Mouse (Mus musculus) hindbrain, postnatal 0 days (tissue): ENCODE measurements around the gene Angel2. TPM values are rescaled to one million over a fixed set of nuclear protein-coding genes. Genes with fewer than 3 reads are reported as not detected.

Source experiments
- ATAC-seq: fragments of 200-750 bp; cut with Nextera tagmentation; 2 replicates; pipeline ENCODE4 v1.8.0; 2017; ENCODE audit warnings: mild to moderate bottlenecking, moderate TSS enrichment, moderate library complexity
- DNase-seq: peaks from one replicate; pipeline ENCODE4 v3.0.0-alpha.2; 2015; ENCODE audit warnings: low spot score
- H3K27ac ChIP-seq: fragments of 300-500 bp; sonication (generic); 2 replicates; pipeline ENCODE4 v1.5.1; 2014; ENCODE audit warnings: mild to moderate bottlenecking
- H3K27me3 ChIP-seq: fragments of 300-500 bp; sonication (generic); 2 replicates; pipeline ENCODE4 v1.6.1; 2014; ENCODE audit warnings: low read length, mixed read lengths; ENCODE audit not compliant: insufficient read depth
- H3K36me3 ChIP-seq: fragments of 300-500 bp; sonication (generic); 2 replicates; pipeline ENCODE4 v1.6.1; 2014; ENCODE audit warnings: low read length, mixed read lengths; ENCODE audit not compliant: insufficient read depth
- H3K4me1 ChIP-seq: fragments of 300-500 bp; sonication (generic); 2 replicates; pipeline ENCODE4 v1.6.1; 2014; ENCODE audit warnings: antibody characterized with exemption, low read length, mixed read lengths; ENCODE audit not compliant: insufficient read depth
- H3K4me2 ChIP-seq: fragments of 300-500 bp; sonication (generic); 2 replicates; pipeline ENCODE4 v1.6.1; 2014; ENCODE audit warnings: low read depth, mild to moderate bottlenecking, low read length, moderate library complexity, mixed read lengths
- H3K4me3 ChIP-seq: fragments of 300-500 bp; sonication (generic); 2 replicates; pipeline ENCODE4 v1.5.1; 2014; ENCODE audit warnings: low read length
- H3K9ac ChIP-seq: fragments of 300-500 bp; sonication (generic); replicated peaks from 2 replicates; pipeline ENCODE4 v1.6.1; 2014; ENCODE audit warnings: mild to moderate bottlenecking, low read length, moderate library complexity, mixed read lengths
- H3K9me3 ChIP-seq: fragments of 300-500 bp; sonication (generic); 2 replicates; pipeline ENCODE4 v1.6.1; 2016; ENCODE audit warnings: low read length, mixed read lengths
- CTCF ChIP-seq: IDR thresholded peaks from 2 replicates; pipeline ENCODE4 v1.5.1; 2016; ENCODE audit warnings: antibody characterized with exemption, control low read depth, low read depth
- WGBS: fragments of 180-500 bp; shearing (Covaris S2); extraction: QIAGEN DNeasy Blood & Tissue Kit; methylation state at CpG from one replicate; pipeline ENCODE4 v1.1.7; 2014; 5-methylcytosine and 5-hydroxymethylcytosine counted together
- polyA plus RNA-seq: library from polyadenylated mRNA; unstranded; fragments of >200 nt; fragmentation: Nextera tagmentation; extraction: Ambion mirVana; gene quantifications from 2 replicates; pipeline ENCODE4 v1.2.1, GENCODE M21; 2015
- total RNA-seq: library from RNA; depleted of rRNA; stranded (reverse); fragments of >200 nt; gene quantifications from 2 replicates; pipeline ENCODE4 v1.2.3, GENCODE M21; 2014

Angel2 gene
- total and polyA plus RNA-seq, 2 experiments from 2014 or later, result 28.4 to 39.4 TPM

GRCm38 (mm10) chr1:190978001-190978400 lies 53.1 kb downstream of the Angel2 start:
- Histone ChIP-seq H3K27ac (peak overlapping the region; percentile 89), H3K4me3 (peak overlapping the region; percentile 50), H3K4me2 (peak overlapping the region; percentile 87), H3K36me3 (no peaks in the 10 kb centered on the region), H3K9me3 (no peaks in the 10 kb centered on the region), H3K4me1 (peaks cover 16% of the 10 kb centered on the region; the same call in 1 of the 2 replicates), H3K27me3 (no peaks in the 10 kb centered on the region), H3K9ac (peak overlapping the region; percentile 85)
- TF ChIP-seq CTCF, result peak; percentile 26; the same call in 1 of the 2 replicates
- ATAC-seq (peak; percentile 73), DNase-seq (peak; percentile 86)
- 0% methylated on average over 22 of the region's 22 CpGs for WGBS

- WGBS, result under 1% methylated on average over 46 of the region's 46 CpGs
- peak overlapping the region; percentile 50 for H3K4me3 ChIP-seq
- no peak for TF ChIP-seq CTCF
- peak overlapping the region; percentile 89 for H3K27ac ChIP-seq
- peak overlapping the region; percentile 87 for H3K4me2 ChIP-seq
- ATAC-seq (peak; percentile 11), DNase-seq (peak; percentile 61)
- no peaks in the 10 kb centered on the region for H3K9me3 ChIP-seq
- H3K4me1 ChIP-seq, result peaks cover 13% of the 10 kb centered on the region; the same call in 1 of the 2 replicates
- H3K36me3 ChIP-seq, result no peaks in the 10 kb centered on the region
- no peaks in the 10 kb centered on the region for H3K27me3 ChIP-seq
- peak overlapping the region; percentile 85 for H3K9ac ChIP-seq
Measured at GRCm38 (mm10) chr1:190978511-190979073, 53.7 kb downstream of the Angel2 start.

GRCm38 (mm10) chr1:190979100-190979563 lies 54.2 kb downstream of the Angel2 start, which contains the start of gene Vash2:
Gene Vash2, minus strand, starts transcription at chr1:190979296.
- H3K9ac ChIP-seq, result peak within 1 kb of the TSS; percentile 85
- peak within 1 kb of the TSS; percentile 50 for H3K4me3 ChIP-seq
- peak within 1 kb of the TSS; percentile 89 for H3K27ac ChIP-seq
- no peaks in the 10 kb centered on the region for H3K9me3 ChIP-seq
- peak; percentile 95 for ATAC-seq
- no peaks in the 10 kb centered on the region for H3K36me3 ChIP-seq
- no peak for TF ChIP-seq CTCF
- peak within 1 kb of the TSS; percentile 87 for H3K4me2 ChIP-seq
- H3K4me1 ChIP-seq, result peaks cover 13% of the 10 kb centered on the region; the same call in 1 of the 2 replicates
- under 1% methylated on average over 38 of the region's 38 CpGs for WGBS
- peak; percentile 95 for DNase-seq
- H3K27me3 ChIP-seq, result no peaks in the 10 kb centered on the region

- no peak for TF ChIP-seq CTCF
- Histone ChIP-seq H3K27ac (no peak overlapping the region), H3K36me3 (no peaks in the 10 kb centered on the region), H3K4me1 (peaks cover 13% of the 10 kb centered on the region; the same call in 1 of the 2 replicates), H3K4me3 (no peak overlapping the region), H3K27me3 (no peaks in the 10 kb centered on the region), H3K4me2 (no peak overlapping the region), H3K9me3 (no peaks in the 10 kb centered on the region), H3K9ac (no peak overlapping the region)
- 83% methylated on average over 1 of the region's 1 CpGs for WGBS
- DNase-seq (no peak), ATAC-seq (no peak)
Measured at GRCm38 (mm10) chr1:190980470-190980869, 55.6 kb downstream of the Angel2 start.

- no peak overlapping the region for H3K9ac ChIP-seq
- H3K27ac ChIP-seq, result no peak overlapping the region
- no peaks in the 10 kb centered on the region for H3K9me3 ChIP-seq
- no peaks in the 10 kb centered on the region for H3K27me3 ChIP-seq
- H3K4me3 ChIP-seq, result no peak overlapping the region
- no peaks in the 10 kb centered on the region for H3K36me3 ChIP-seq
- no peak for ATAC-seq
- WGBS, result 78% methylated on average over 4 of the region's 4 CpGs
- TF ChIP-seq CTCF, result no peak
- DNase-seq, result no peak
- no peak overlapping the region for H3K4me2 ChIP-seq
- H3K4me1 ChIP-seq, result peaks cover 13% of the 10 kb centered on the region; the same call in 1 of the 2 replicates
Measured at GRCm38 (mm10) chr1:190981412-190981811, 56.5 kb downstream of the Angel2 start.

- H3K4me2 ChIP-seq, result no peak overlapping the region
- WGBS, result 79% methylated on average over 9 of the region's 9 CpGs
- H3K36me3 ChIP-seq, result no peaks in the 10 kb centered on the region
- no peaks in the 10 kb centered on the region for H3K4me1 ChIP-seq
- TF ChIP-seq CTCF, result no peak
- DNase-seq, result no peak
- no peaks in the 10 kb centered on the region for H3K9me3 ChIP-seq
- H3K27ac ChIP-seq, result no peak overlapping the region
- H3K4me3 ChIP-seq, result no peak overlapping the region
- ATAC-seq, result no peak
- no peaks in the 10 kb centered on the region for H3K27me3 ChIP-seq
- no peak overlapping the region for H3K9ac ChIP-seq
Measured at GRCm38 (mm10) chr1:190989437-190990082, 64.6 kb downstream of the Angel2 start.
